Mouse (Mus musculus) lung, postnatal 10 days (tissue): ENCODE measurements at regions not wholly inside any gene's neighbourhood (a gene's known extent, or its start where the extent isn't known, plus 50 kb on each side); places are given as distances from the start of the nearest gene placed in this dataset.

Experiments
- DNase-seq: peaks from one replicate; pipeline ENCODE4 v3.0.0; 2021

GRCm38 (mm10) chr2:47263690-47264089 is 1550.2 kb upstream of the Acvr2a start:
- no peak for DNase-seq

GRCm38 (mm10) chr2:47265901-47266300 is 1548.0 kb upstream of the Acvr2a start:
- no peak for DNase-seq

GRCm38 (mm10) chr2:47295546-47295945 is 1518.4 kb upstream of the Acvr2a start:
- DNase-seq, result peak; percentile 6

GRCm38 (mm10) chr2:47302056-47302455 is 1511.9 kb upstream of the Acvr2a start:
- DNase-seq, result no peak

- no peak for DNase-seq
These were observed 1483.3 kb upstream of the Acvr2a start for GRCm38 (mm10) chr2:47330574-47330973.

- no peak for DNase-seq
These were observed 1479.3 kb upstream of the Acvr2a start for GRCm38 (mm10) chr2:47334406-47335113.

- no peak for DNase-seq
These were observed 1450.4 kb upstream of the Acvr2a start for GRCm38 (mm10) chr2:47363476-47363875.

- no peak for DNase-seq
These were observed 1445.6 kb upstream of the Acvr2a start for GRCm38 (mm10) chr2:47368296-47368695.
